Mouse (Mus musculus): ENCODE results near the gene Grm6.

Grm6 gene

GRCm38 (mm10) chr11:50914461-50914860, 64.0 kb downstream of the Grm6 start:
- no peak for DNase-seq (ENCODE audit: low read depth in 1 of 2, low spot score in 2 of 2)

Measured in monocyte, adult 2 months (primary cell).